Mouse (Mus musculus) cerebellum, adult 2 months (tissue): ENCODE data around the gene Dnajc28. TPM values are rescaled to one million over a fixed set of nuclear protein-coding genes. Genes with fewer than 3 reads are reported as not detected.

Source experiments
- DNase-seq, 2 experiments: peaks; one replicate each; pipeline ENCODE4 v3.0.0; 2021
- H3K27ac ChIP-seq: fragments of 200-500 bp; 2 replicates; pipeline ENCODE4 v1.5.1; 2012; ENCODE audit warnings: low read length, control low read depth, inconsistent platforms; ENCODE audit not compliant: insufficient read depth
- H3K27me3 ChIP-seq: fragments of 200-500 bp; 2 replicates; pipeline ENCODE4 v1.6.1; 2012; ENCODE audit warnings: inconsistent platforms, mild to moderate bottlenecking, low read length, moderate library complexity; ENCODE audit not compliant: control insufficient read depth, insufficient read depth
- H3K4me1 ChIP-seq: fragments of 200-500 bp; 2 replicates; pipeline ENCODE4 v1.6.1; 2011; ENCODE audit warnings: low read length; ENCODE audit not compliant: control insufficient read depth, insufficient read depth
- H3K4me3 ChIP-seq: fragments of 200-500 bp; replicated peaks from 2 replicates; pipeline ENCODE3; 2011; ENCODE audit warnings: mild to moderate bottlenecking, low read depth, low read length, control low read depth; ENCODE audit not compliant: insufficient read depth
- CTCF ChIP-seq: fragments of 200-500 bp; IDR thresholded peaks from 2 replicates; pipeline ENCODE4 v1.5.1; 2011; ENCODE audit warnings: low read depth, mild to moderate bottlenecking, control low read depth, low read length, moderate library complexity, borderline replicate concordance; ENCODE audit not compliant: insufficient read depth
- POLR2A ChIP-seq: fragments of 200-500 bp; IDR thresholded peaks from 2 replicates; pipeline ENCODE4 v1.6.1; 2011; ENCODE audit warnings: low read length, control low read depth, borderline replicate concordance; ENCODE audit not compliant: insufficient read depth
- WGBS: fragments of 180-500 bp; shearing (Covaris S2); methylation state at CpG from one replicate; pipeline ENCODE4 v1.1.7; 2018; 5-methylcytosine and 5-hydroxymethylcytosine counted together
- polyA plus RNA-seq: library from polyadenylated mRNA; depleted of rRNA; stranded (reverse); fragments of >200 nt; gene quantifications from 2 replicates; pipeline ENCODE4 v1.2.3, GENCODE M21; 2012

The Dnajc28 gene
- polyA plus RNA-seq, 1 experiment: 7.6 TPM

GRCm38 (mm10) chr16:91609501-91610245 is 9.2 kb downstream of the Dnajc28 start:
- DNase-seq: no peak
- Histone ChIP-seq H3K4me3 (no peak overlapping the region), H3K27me3 (no peaks in the 10 kb centered on the region), H3K27ac (no peak overlapping the region), H3K4me1 (no peaks in the 10 kb centered on the region)
- TF ChIP-seq POLR2A (no peak), CTCF (no peak)
- WGBS: 41% methylated on average over 9 of the region's 9 CpGs

GRCm38 (mm10) chr16:91606958-91607357 is 11.9 kb downstream of the Dnajc28 start:
- WGBS: 91% methylated on average over 8 of the region's 8 CpGs
- DNase-seq: no peak
- Histone ChIP-seq H3K27ac (no peak overlapping the region), H3K4me1 (no peaks in the 10 kb centered on the region), H3K27me3 (no peaks in the 10 kb centered on the region), H3K4me3 (no peak overlapping the region)
- TF ChIP-seq CTCF: no peak
- TF ChIP-seq POLR2A: no peak

GRCm38 (mm10) chr16:91605156-91605555 is 13.7 kb downstream of the Dnajc28 start:
- WGBS: 79% methylated on average over 6 of the region's 6 CpGs
- H3K27ac ChIP-seq: no peak overlapping the region
- H3K4me1 ChIP-seq: no peaks in the 10 kb centered on the region
- no peaks in the 10 kb centered on the region for H3K27me3 ChIP-seq
- no peak overlapping the region for H3K4me3 ChIP-seq
- no peak for TF ChIP-seq CTCF
- TF ChIP-seq POLR2A: no peak
- no peak for DNase-seq

GRCm38 (mm10) chr16:91601693-91602092 is 17.1 kb downstream of the Dnajc28 start:
- Histone ChIP-seq H3K27ac (no peak overlapping the region), H3K27me3 (no peaks in the 10 kb centered on the region), H3K4me1 (no peaks in the 10 kb centered on the region), H3K4me3 (no peak overlapping the region)
- TF ChIP-seq POLR2A: no peak
- TF ChIP-seq CTCF: no peak
- no peak for DNase-seq
- 82% methylated on average over 9 of the region's 9 CpGs for WGBS

- 90% methylated on average over 4 of the region's 4 CpGs for WGBS
Measured at GRCm38 (mm10) chr16:91601081-91601480, 17.7 kb downstream of the Dnajc28 start.

GRCm38 (mm10) chr16:91599242-91599641 is 19.6 kb downstream of the Dnajc28 start:
- Histone ChIP-seq H3K4me1 (peaks cover 9% of the 10 kb centered on the region), H3K27me3 (no peaks in the 10 kb centered on the region), H3K4me3 (no peak overlapping the region), H3K27ac (no peak overlapping the region)
- DNase-seq: no peak
- TF ChIP-seq CTCF: no peak
- TF ChIP-seq POLR2A: no peak

More at GRCm38 (mm10) chr16:91601081-91601480, 17.7 kb downstream of the Dnajc28 start:
- no peak overlapping the region for H3K4me3 ChIP-seq
- no peak overlapping the region for H3K27ac ChIP-seq
- TF ChIP-seq CTCF (no peak), POLR2A (no peak)
- H3K27me3 ChIP-seq: no peaks in the 10 kb centered on the region
- no peaks in the 10 kb centered on the region for H3K4me1 ChIP-seq
- DNase-seq: no peak

GRCm38 (mm10) chr16:91597672-91598010 is 21.2 kb downstream of the Dnajc28 start, which contains the start of gene Tmem50b:
Gene Tmem50b (minus strand): TSS chr16:91597800.
- no peak for TF ChIP-seq CTCF
- TF ChIP-seq POLR2A: no peak
- H3K4me1 ChIP-seq: peaks cover 15% of the 10 kb centered on the region
- no peaks in the 10 kb centered on the region for H3K27me3 ChIP-seq
- peak within 1 kb of the TSS; percentile 93 for H3K4me3 ChIP-seq
- 2% methylated on average over 34 of the region's 34 CpGs for WGBS
- peak; percentile 99 to 100 for DNase-seq
- peak within 1 kb of the TSS; percentile 70 for H3K27ac ChIP-seq
